In the genomic region with DNA sequence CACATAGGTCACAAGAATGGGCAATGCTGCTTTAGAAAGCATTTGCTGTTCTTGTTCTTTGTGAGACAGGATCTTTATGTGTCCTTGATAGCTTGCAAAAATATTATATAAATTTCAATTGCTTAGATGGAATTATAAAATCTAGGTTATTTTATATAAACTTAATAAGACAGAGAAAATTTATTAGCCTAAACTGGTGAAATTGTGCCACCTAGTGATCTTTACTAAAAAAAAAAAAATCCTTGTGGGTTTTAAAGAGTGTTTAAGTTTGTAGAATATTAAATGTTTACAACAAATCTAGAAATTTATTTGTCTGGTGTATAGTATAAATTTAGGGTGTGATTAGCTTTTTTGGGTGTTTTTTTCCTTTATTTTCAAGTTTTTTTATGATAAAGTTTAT, we compare ENCODE assay signal across 25 mouse cellular contexts. TPM values are rescaled to one million over a fixed set of nuclear protein-coding genes. Genes with fewer than 3 reads are reported as not detected.
DNase-seq lines count a peak whose midpoint lies in the region; ATAC-seq and TF ChIP-seq lines count a peak whose summit lies in the region.
"Had no signal": no experiment of that assay in that cellular context is flagged by ENCODE, and none has a peak within 500 bp of the region (broad histone marks: within the 10 kb centered on the region; RNA-seq: fewer than 3 reads in every experiment).

No protein-coding gene starts in this region.

- no peaks in the 10 kb centered on the region for H3K27me3 ChIP-seq in forebrain, postnatal 0 days (ENCODE audit: insufficient read depth, low read length)
- H3K27me3 ChIP-seq in forebrain, embryonic 16.5 days (replicated peaks; ENCODE audit: control insufficient read depth, insufficient read depth, low read length) = no peaks in the 10 kb centered on the region
- H3K27me3 ChIP-seq: embryonic facial prominence, embryonic 15.5 days; hindbrain, embryonic 12.5 days; kidney, embryonic 15.5 days; limb, embryonic 15.5 days; liver, embryonic 15.5 days; megakaryocyte, embryonic 14.5 days had no signal

- no peak for ATAC-seq in forebrain, postnatal 0 days
- ATAC-seq in forebrain, embryonic 16.5 days = no peak
- ATAC-seq: intestine, embryonic 16.5 days had no signal

- TF ChIP-seq POLR2A in brain, embryonic 14.5 days (IDR thresholded peaks at IDR 0.05; ENCODE audit: borderline replicate concordance, extremely low read depth, insufficient read depth, insufficient read length, poor library complexity, severe bottlenecking) = no peak

- H3K4me3 ChIP-seq in forebrain, postnatal 0 days (ENCODE audit: low read depth, low read length) = no peak overlapping the region
- H3K4me3 ChIP-seq in forebrain, embryonic 16.5 days (replicated peaks; ENCODE audit: low read length) = no peak overlapping the region
- no peak overlapping the region for H3K4me3 ChIP-seq in left cerebral cortex, adult 2 months
- H3K4me3 ChIP-seq: embryonic facial prominence, embryonic 15.5 days; hindbrain, embryonic 12.5 days; kidney, embryonic 15.5 days; limb, embryonic 15.5 days; liver, embryonic 15.5 days; megakaryocyte, embryonic 14.5 days had no signal

- peak; percentile 8 for DNase-seq in forebrain, postnatal 0 days
- DNase-seq in left cerebral cortex, adult 2 months (ENCODE audit: extremely low spot score in 1 of 2, low spot score in 2 of 2) = no peak
- no peak for DNase-seq in left cerebral cortex, adult 18-20 months (ENCODE audit: low spot score in 2 of 2)
- peak; percentile 7 for DNase-seq in A20 (ENCODE audit: low read depth, low spot score)
- DNase-seq in brain, embryonic 14.5 days (ENCODE audit: low read depth) = peak; percentile 39
- DNase-seq in c-Kit-positive CD71-positive TER-119-positive erythroid progenitor cells, embryonic 14.5 days (ENCODE audit: low spot score) = no peak
- DNase-seq in cerebellum, postnatal 4 days (ENCODE audit: low spot score in 2 of 2) = no peak
- DNase-seq: adrenal gland, adult 8-10 months; cerebellum, adult 11-12 months; cerebellum, postnatal 14 days; gastrocnemius, postnatal 25 days; layer of hippocampus, postnatal 36 days; lung, postnatal 14 days had no signal

- H3K9me3 ChIP-seq in forebrain, postnatal 0 days (ENCODE audit: low read length) = no peaks in the 10 kb centered on the region
- H3K9me3 ChIP-seq in forebrain, embryonic 16.5 days (ENCODE audit: control insufficient read depth, low read length) = no peaks in the 10 kb centered on the region
- H3K9me3 ChIP-seq: embryonic facial prominence, embryonic 15.5 days; hindbrain, embryonic 12.5 days; kidney, embryonic 15.5 days; limb, embryonic 15.5 days; liver, embryonic 15.5 days; megakaryocyte, embryonic 14.5 days had no signal

- H3K27ac ChIP-seq in forebrain, postnatal 0 days (ENCODE audit: low read depth, low read length) = no peak overlapping the region
- no peak overlapping the region for H3K27ac ChIP-seq in forebrain, embryonic 16.5 days (ENCODE audit: low read length)
- no peak overlapping the region for H3K27ac ChIP-seq in left cerebral cortex, adult 2 months
- H3K27ac ChIP-seq: embryonic facial prominence, embryonic 15.5 days; hindbrain, embryonic 12.5 days; kidney, embryonic 15.5 days; limb, embryonic 15.5 days; liver, embryonic 15.5 days had no signal

- H3K4me1 ChIP-seq in forebrain, postnatal 0 days (ENCODE audit: insufficient read depth) = no peaks in the 10 kb centered on the region
- H3K4me1 ChIP-seq in forebrain, embryonic 16.5 days (replicated peaks; ENCODE audit: control insufficient read depth, insufficient read depth, low read length) = 0 out of 2 replicates have a peak, but pooled peaks cover 2% of the 10 kb centered on the region
- H3K4me1 ChIP-seq: embryonic facial prominence, embryonic 15.5 days; hindbrain, embryonic 12.5 days; kidney, embryonic 15.5 days; limb, embryonic 15.5 days; liver, embryonic 15.5 days; megakaryocyte, embryonic 14.5 days had no signal

- H3K4me2 ChIP-seq in forebrain, postnatal 0 days (ENCODE audit: low read depth) = no peak overlapping the region
- H3K4me2 ChIP-seq in forebrain, embryonic 16.5 days (ENCODE audit: low read length) = no peak overlapping the region
- H3K4me2 ChIP-seq: embryonic facial prominence, embryonic 15.5 days; hindbrain, embryonic 12.5 days; kidney, embryonic 15.5 days; limb, embryonic 15.5 days; liver, embryonic 15.5 days had no signal

- TF ChIP-seq CTCF in forebrain, postnatal 0 days (IDR thresholded peaks at IDR 0.05; ENCODE audit: low read depth) = 0 out of 2 replicates have a peak, but pooled peaks have one; percentile 20
- peak; percentile 50 for TF ChIP-seq CTCF in left cerebral cortex, adult 2 months (IDR thresholded peaks at IDR 0.05)
- no peak for TF ChIP-seq CTCF in brain, embryonic 14.5 days (IDR thresholded peaks at IDR 0.05; ENCODE audit: borderline replicate concordance, extremely low read depth, insufficient read depth, insufficient read length)

- H3K9ac ChIP-seq in forebrain, postnatal 0 days = no peak overlapping the region
- H3K9ac ChIP-seq in forebrain, embryonic 16.5 days (replicated peaks; ENCODE audit: low read depth, low read length) = no peak overlapping the region
- H3K9ac ChIP-seq: embryonic facial prominence, embryonic 15.5 days; hindbrain, embryonic 12.5 days; kidney, embryonic 15.5 days; limb, embryonic 15.5 days; liver, embryonic 15.5 days had no signal

- intact Hi-C loops in left cerebral cortex, adult 2 months (cut with DNase I) = loop anchor here (5.0 to 10.0 kb wide), 6 partner anchors 117 to 699 kb away; partner anchors contain the start of genes Rap1gds1 and Tspan5

- no peaks in the 10 kb centered on the region for H3K36me3 ChIP-seq in forebrain, postnatal 0 days (ENCODE audit: insufficient read depth)
- no peaks in the 10 kb centered on the region for H3K36me3 ChIP-seq in forebrain, embryonic 16.5 days (ENCODE audit: control insufficient read depth, insufficient read depth)
- H3K36me3 ChIP-seq: embryonic facial prominence, embryonic 15.5 days; hindbrain, embryonic 12.5 days; kidney, embryonic 15.5 days; limb, embryonic 15.5 days; liver, embryonic 15.5 days had no signal

RNA-seq across cellular contexts. Expression of gene Stpg2, which starts 11.6 kb away (rescaled TPM):
- 0.19 TPM in 1 of 2 replicates, not detected in the other for total RNA-seq in forebrain, postnatal 0 days (2014; rRNA removed)
- polyA plus RNA-seq in forebrain, postnatal 0 days (2015; fragmentation: Nextera tagmentation; extraction: Ambion mirVana) = not detected in 2 replicates
- not detected in 2 replicates for polyA plus RNA-seq in forebrain, embryonic 16.5 days (2015; fragmentation: Nextera tagmentation; extraction: Ambion mirVana)
- under 1 TPM; 0.16 to 0.20 TPM for total RNA-seq in left cerebral cortex, adult 2 months (2021)
- under 1 TPM; 0.14 to 0.37 TPM for total RNA-seq in left cerebral cortex, adult 18-20 months (2021)
- 0.03 and 0.04 TPM in 2 replicates for polyA plus RNA-seq in brain, embryonic 14.5 days (2012; rRNA removed)
- total RNA-seq: ES-E14; gastrocnemius, postnatal 25 days had no signal
- polyA plus RNA-seq: C2C12; heart, postnatal 0 days; hindbrain, embryonic 12.5 days; intestine, embryonic 16.5 days; limb, embryonic 15.5 days; liver, embryonic 15.5 days; stomach, embryonic 16.5 days had no signal

Comparison
In these comparisons a context has a peak if more than half of its experiments do, and no peak if none do; other contexts are left out.
1. DNase-seq: peak in forebrain, postnatal 0 days (single experiment), A20 (single experiment) and brain, embryonic 14.5 days (single experiment); none in left cerebral cortex, adult 2 months (0 of 2), left cerebral cortex, adult 18-20 months (0 of 2), c-Kit-positive CD71-positive TER-119-positive erythroid progenitor cells, embryonic 14.5 days (single experiment) and cerebellum, postnatal 4 days (0 of 2).